Mouse (Mus musculus): Measurements from ENCODE around the gene Gm3336.
A peak's percentile ranks its signal among the peaks of the same experiment; 100 is the strongest.

The Gm3336 gene

GRCm38 (mm10) chr8:70764676-70765075 lies 46.3 kb downstream of the Gm3336 start:
- DNase-seq (ENCODE audit: low spot score): no peak

- DNase-seq (ENCODE audit: low spot score): no peak
Measured at GRCm38 (mm10) chr8:70765329-70765728, 47.0 kb downstream of the Gm3336 start.

- no peak for DNase-seq (ENCODE audit: low spot score)
Measured at GRCm38 (mm10) chr8:70765838-70766570, 47.7 kb downstream of the Gm3336 start.

- DNase-seq (ENCODE audit: low spot score): no peak
Measured at GRCm38 (mm10) chr8:70766571-70767440, 48.5 kb downstream of the Gm3336 start.

- no peak for DNase-seq (ENCODE audit: low spot score)
Measured at GRCm38 (mm10) chr8:70767503-70767902, 49.2 kb downstream of the Gm3336 start.

- no peak for DNase-seq (ENCODE audit: low spot score)
Measured at GRCm38 (mm10) chr8:70768231-70768776, 50.0 kb downstream of the Gm3336 start.

GRCm38 (mm10) chr8:70768956-70769355 lies 50.6 kb downstream of the Gm3336 start:
- DNase-seq (ENCODE audit: low spot score): no peak

GRCm38 (mm10) chr8:70769359-70769758 lies 51.0 kb downstream of the Gm3336 start:
- peak; percentile 92 for DNase-seq (ENCODE audit: low spot score)

- no peak for DNase-seq (ENCODE audit: low spot score)
Measured at GRCm38 (mm10) chr8:70769858-70770257, 51.5 kb downstream of the Gm3336 start.

GRCm38 (mm10) chr8:70770748-70771147 lies 52.4 kb downstream of the Gm3336 start:
- DNase-seq (ENCODE audit: low spot score): no peak

GRCm38 (mm10) chr8:70771217-70771616 lies 52.9 kb downstream of the Gm3336 start:
- DNase-seq (ENCODE audit: low spot score): no peak

GRCm38 (mm10) chr8:70772075-70772474 lies 53.7 kb downstream of the Gm3336 start:
- DNase-seq (ENCODE audit: low spot score): no peak
